8 mouse cellular contexts compared by ENCODE assay signal in the genomic region with DNA sequence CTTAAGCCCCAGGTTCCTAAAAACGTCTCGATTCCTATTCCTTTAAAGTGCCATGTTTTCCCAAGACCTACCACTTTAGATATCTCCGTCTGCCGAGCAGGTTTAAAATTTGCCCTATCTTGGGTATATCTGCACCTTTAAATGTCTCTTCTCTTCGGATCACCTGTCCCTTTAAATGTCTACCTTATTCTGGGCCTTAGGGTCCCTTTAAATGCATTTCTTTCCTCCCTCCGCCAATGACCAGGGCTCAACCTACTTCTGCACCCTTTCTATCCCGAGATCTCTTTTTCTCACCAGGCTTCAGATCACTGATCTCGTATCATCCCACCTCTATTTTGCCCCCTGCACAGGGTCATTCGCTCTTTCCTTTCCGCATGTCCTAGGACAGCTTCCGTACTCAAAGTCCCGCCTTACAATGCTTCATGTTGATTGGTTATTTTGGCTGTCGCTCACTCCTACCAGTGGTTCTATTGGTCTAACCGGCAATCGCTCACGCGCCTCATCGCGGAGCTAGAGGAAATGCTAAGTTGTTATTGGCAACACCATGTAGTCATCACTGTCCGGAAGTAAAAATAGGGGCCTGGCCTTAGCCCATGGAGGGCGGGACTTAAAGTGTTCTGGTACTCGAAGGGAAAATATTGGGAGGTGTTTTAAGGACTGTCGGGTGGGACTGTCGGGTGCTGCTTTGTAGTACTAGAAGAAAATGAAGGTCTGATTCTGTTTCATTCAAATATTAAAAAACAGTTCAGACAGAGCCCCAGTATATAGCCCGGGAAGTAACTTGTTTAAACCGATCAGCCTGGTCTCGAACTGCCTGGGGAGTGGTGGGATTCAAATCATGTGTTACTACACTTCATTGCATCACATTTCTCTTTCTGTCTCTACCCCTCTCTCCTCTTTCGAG. TPM values are rescaled to one million over a fixed set of nuclear protein-coding genes. Genes with fewer than 3 reads are reported as not detected.
DNase-seq lines count a peak whose midpoint lies in the region; ATAC-seq lines count a peak whose summit lies in the region.

Gene Flad1, minus strand, starts transcription at position 381 of the 904 bp plus-strand sequence.

- ATAC-seq in megakaryocyte progenitor cell, adult 5-6 weeks (replicated peaks; ENCODE audit: poor library complexity), result peak; percentile 100

- peak; percentile 100 for DNase-seq in adipocyte (ENCODE audit: low spot score)
- peak; percentile 100 for DNase-seq in embryo, embryonic 10 days (ENCODE audit: low spot score)
- DNase-seq in gastrocnemius, postnatal 10 days, result peak; percentile 89
- DNase-seq in induced T-regulatory cell, adult 2 months (ENCODE audit: low read depth), result peak; percentile 100
- DNase-seq in left cerebral cortex, adult 9 months (ENCODE audit: low spot score in 2 of 2), result peak; percentile 99 to 100
- peak; percentile 95 for DNase-seq in right cerebral cortex, postnatal 14 days
- DNase-seq in urinary bladder, postnatal 36 days (ENCODE audit: low spot score in 2 of 2), result peak; percentile 99 to 100

RNA-seq across cellular contexts. Expression of gene Flad1, which starts in this region (rescaled TPM):
- 10 to 100 TPM; 25.8 to 29.5 TPM for total RNA-seq in gastrocnemius, postnatal 10 days (2021)
- 9.4 and 11.3 TPM in 2 replicates for total RNA-seq in megakaryocyte progenitor cell, adult 5-6 weeks (2015)
- 12.5 and 18.7 TPM in 2 replicates for total RNA-seq in megakaryocyte progenitor cell, adult 5-6 weeks (2017)

Comparison
In these comparisons a context has a peak if more than half of its experiments do, and no peak if none do; other contexts are left out.
1. Peak in every context shown above with its lines: DNase-seq and ATAC-seq.